12 mouse cellular contexts compared by ENCODE assay signal in the genomic region with DNA sequence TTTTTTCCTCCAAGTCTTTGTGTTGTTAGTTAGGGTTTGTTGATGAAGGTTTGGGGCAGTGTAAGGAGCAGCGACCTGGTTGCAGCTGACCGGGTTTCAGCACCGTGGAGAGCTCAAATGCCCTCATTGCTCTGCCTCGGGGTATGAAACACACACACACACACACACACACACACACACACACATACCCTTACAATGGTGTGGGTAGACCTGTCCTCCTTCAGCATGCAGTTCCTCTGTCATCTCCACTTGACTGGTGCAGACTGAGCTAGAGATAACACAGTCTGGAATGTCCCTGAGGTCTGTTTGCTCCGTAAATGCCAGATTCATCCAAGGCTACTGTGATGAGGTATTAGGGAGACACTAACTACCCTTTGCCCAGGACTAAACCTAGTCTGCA. TPM values are rescaled to one million over a fixed set of nuclear protein-coding genes. Genes with fewer than 3 reads are reported as not detected.
DNase-seq lines count a peak whose midpoint lies in the region; ATAC-seq lines count a peak whose summit lies in the region.
"Had no signal": no experiment of that assay in that cellular context is flagged by ENCODE, and none has a peak within 500 bp of the region (broad histone marks: within the 10 kb centered on the region; RNA-seq: fewer than 3 reads in every experiment).

No protein-coding gene starts in this region.

- H3K36me3 ChIP-seq in kidney, embryonic 15.5 days: peaks cover 37% of the 10 kb centered on the region
- H3K36me3 ChIP-seq in forebrain, embryonic 14.5 days (ENCODE audit: control insufficient read depth, insufficient read depth, low read length): peaks cover 23% of the 10 kb centered on the region
- peaks cover 12% of the 10 kb centered on the region for H3K36me3 ChIP-seq in neural tube, embryonic 14.5 days (ENCODE audit: control insufficient read depth, insufficient read depth, low read length)

- intact Hi-C loops in heart, postnatal 36 days (cut with DNase I): no loop called here

- no peaks in the 10 kb centered on the region for H3K27me3 ChIP-seq in kidney, embryonic 15.5 days
- no peaks in the 10 kb centered on the region for H3K27me3 ChIP-seq in forebrain, embryonic 14.5 days (replicated peaks; ENCODE audit: control insufficient read depth, insufficient read depth, low read length)
- no peaks in the 10 kb centered on the region for H3K27me3 ChIP-seq in neural tube, embryonic 14.5 days (ENCODE audit: control insufficient read depth, insufficient read depth, low read length)
- H3K27me3 ChIP-seq: embryonic facial prominence, embryonic 13.5 days had no signal

- no peak for ATAC-seq in kidney, embryonic 15.5 days (replicated peaks; ENCODE audit: low FRiP score)
- peak; percentile 21; the same call in 1 of the 2 replicates for ATAC-seq in forebrain, embryonic 14.5 days
- ATAC-seq in neural tube, embryonic 14.5 days (ENCODE audit: low read depth): 0 out of 2 replicates have a peak, but pooled peaks have one; percentile 2

- H3K4me2 ChIP-seq in kidney, embryonic 15.5 days: no peak overlapping the region
- no peak overlapping the region for H3K4me2 ChIP-seq in forebrain, embryonic 14.5 days (ENCODE audit: low read length)
- no peak overlapping the region for H3K4me2 ChIP-seq in neural tube, embryonic 14.5 days (ENCODE audit: low read depth, low read length)
- H3K4me2 ChIP-seq: embryonic facial prominence, embryonic 13.5 days; heart, embryonic 11.5 days had no signal

- WGBS in kidney, embryonic 15.5 days: 18% methylated on average over 5 of the region's 5 CpGs
- WGBS in forebrain, embryonic 14.5 days: 13% methylated on average over 5 of the region's 5 CpGs
- WGBS in neural tube, embryonic 14.5 days: 10% methylated on average over 5 of the region's 5 CpGs

- no peak overlapping the region for H3K9ac ChIP-seq in kidney, embryonic 15.5 days
- peak overlapping the region; percentile 18; the same call in 1 of the 2 replicates for H3K9ac ChIP-seq in forebrain, embryonic 14.5 days (ENCODE audit: low read length)
- H3K9ac ChIP-seq in neural tube, embryonic 14.5 days (replicated peaks; ENCODE audit: low read depth, low read length): no peak overlapping the region
- H3K9ac ChIP-seq: embryonic facial prominence, embryonic 13.5 days had no signal

- H3K27ac ChIP-seq in kidney, embryonic 15.5 days: no peak overlapping the region
- peak overlapping the region; percentile 87 for H3K27ac ChIP-seq in forebrain, embryonic 14.5 days (ENCODE audit: low read depth, low read length)
- H3K27ac ChIP-seq in neural tube, embryonic 14.5 days (ENCODE audit: low read depth, low read length): peak overlapping the region; percentile 85
- H3K27ac ChIP-seq: embryonic facial prominence, embryonic 13.5 days had no signal

- peaks cover 18% of the 10 kb centered on the region for H3K4me1 ChIP-seq in kidney, embryonic 15.5 days
- H3K4me1 ChIP-seq in forebrain, embryonic 14.5 days (ENCODE audit: control insufficient read depth, insufficient read depth, low read length): peaks cover 35% of the 10 kb centered on the region
- H3K4me1 ChIP-seq in neural tube, embryonic 14.5 days (ENCODE audit: control insufficient read depth, insufficient read depth, low read length): peaks cover 21% of the 10 kb centered on the region

- no peaks in the 10 kb centered on the region for H3K9me3 ChIP-seq in kidney, embryonic 15.5 days (replicated peaks)
- no peaks in the 10 kb centered on the region for H3K9me3 ChIP-seq in forebrain, embryonic 14.5 days (replicated peaks; ENCODE audit: control insufficient read depth, low read length)
- H3K9me3 ChIP-seq in neural tube, embryonic 14.5 days (ENCODE audit: control insufficient read depth, low read length): no peaks in the 10 kb centered on the region
- H3K9me3 ChIP-seq: embryonic facial prominence, embryonic 13.5 days had no signal

- no peak overlapping the region for H3K4me3 ChIP-seq in kidney, embryonic 15.5 days (replicated peaks)
- H3K4me3 ChIP-seq in forebrain, embryonic 14.5 days (ENCODE audit: low read depth, low read length): no peak overlapping the region
- no peak overlapping the region for H3K4me3 ChIP-seq in neural tube, embryonic 14.5 days (ENCODE audit: low read depth, low read length)
- H3K4me3 ChIP-seq: embryonic facial prominence, embryonic 13.5 days had no signal

- DNase-seq in kidney, adult 18-20 months: peak; percentile 25
- no peak for DNase-seq in forebrain, embryonic 14.5 days (ENCODE audit: low spot score)
- peak; percentile 60 to 76 for DNase-seq in kidney, postnatal 25 days
- DNase-seq in heart, postnatal 36 days: no peak
- DNase-seq in spleen, adult 12 weeks (ENCODE audit: low spot score): no peak
- no peak for DNase-seq in cerebellum, adult 18-20 months
- DNase-seq: layer of hippocampus, postnatal 36 days had no signal

RNA-seq across cellular contexts. Expression of a gene that starts 12.0 kb away (rescaled TPM):
- polyA plus RNA-seq in kidney, embryonic 15.5 days (2015; fragmentation: Nextera tagmentation; extraction: Ambion mirVana): 79.5 and 85.4 TPM in 2 replicates
- polyA plus RNA-seq in forebrain, embryonic 14.5 days (2014; fragmentation: Nextera tagmentation; extraction: Ambion mirVana): 64.1 and 72.0 TPM in 2 replicates
- 44.9 and 50.9 TPM in 2 replicates for polyA plus RNA-seq in neural tube, embryonic 14.5 days (2014; fragmentation: Nextera tagmentation; extraction: Ambion mirVana)
- 10 to 100 TPM; 25.6 to 29.3 TPM for total RNA-seq in heart, postnatal 36 days (2021)

RNA-seq across cellular contexts. Expression of a gene that starts 32.8 kb away (rescaled TPM):
- 4.4 and 6.3 TPM in 2 replicates for polyA plus RNA-seq in kidney, embryonic 15.5 days (2015; fragmentation: Nextera tagmentation; extraction: Ambion mirVana)
- 5.4 and 6.5 TPM in 2 replicates for polyA plus RNA-seq in forebrain, embryonic 14.5 days (2014; fragmentation: Nextera tagmentation; extraction: Ambion mirVana)
- polyA plus RNA-seq in neural tube, embryonic 14.5 days (2014; fragmentation: Nextera tagmentation; extraction: Ambion mirVana): 4.5 and 4.8 TPM in 2 replicates
- 1,000 to 10,000 TPM; 2,242 to 2,437 TPM for total RNA-seq in heart, postnatal 36 days (2021)
- total RNA-seq: megakaryocyte progenitor cell, adult 5-6 weeks had no signal

RNA-seq across cellular contexts. Expression of a gene that starts 50.5 kb away (rescaled TPM):
- not detected in 2 replicates for polyA plus RNA-seq in kidney, embryonic 15.5 days (2015; fragmentation: Nextera tagmentation; extraction: Ambion mirVana)
- polyA plus RNA-seq in forebrain, embryonic 14.5 days (2014; fragmentation: Nextera tagmentation; extraction: Ambion mirVana): not detected in 2 replicates
- polyA plus RNA-seq in neural tube, embryonic 14.5 days (2014; fragmentation: Nextera tagmentation; extraction: Ambion mirVana): not detected in 2 replicates
- total RNA-seq in heart, postnatal 36 days (2021): not detected
- total RNA-seq: layer of hippocampus, postnatal 36 days; megakaryocyte progenitor cell, adult 5-6 weeks had no signal
- polyA plus RNA-seq: embryonic facial prominence, embryonic 13.5 days; heart, embryonic 11.5 days had no signal

Comparison
In these comparisons a context has a peak if more than half of its experiments do, and no peak if none do; other contexts are left out.
1. DNase-seq: peak in kidney, adult 18-20 months (single experiment) and kidney, postnatal 25 days (2 of 2); none in forebrain, embryonic 14.5 days (single experiment), heart, postnatal 36 days (0 of 2), spleen, adult 12 weeks (single experiment) and cerebellum, adult 18-20 months (0 of 2).